Mouse (Mus musculus) hindbrain, embryonic 13.5 days (tissue): ENCODE data around the gene Tmem170. TPM values are rescaled to one million over a fixed set of nuclear protein-coding genes. Genes with fewer than 3 reads are reported as not detected.

ENCODE experiments used
- ATAC-seq: fragments of 200-750 bp; cut with Nextera tagmentation; 2 replicates; pipeline ENCODE4 v1.8.0; 2017; ENCODE audit warnings: moderate TSS enrichment; ENCODE audit not compliant: low FRiP score
- H3K27ac ChIP-seq: fragments of 300-500 bp; sonication (generic); 2 replicates; pipeline ENCODE4 v1.5.1; 2015; ENCODE audit warnings: inconsistent platforms, mild to moderate bottlenecking, moderate library complexity
- H3K27me3 ChIP-seq: fragments of 300-500 bp; sonication (generic); 2 replicates; pipeline ENCODE4 v1.6.1; 2015; ENCODE audit warnings: mild to moderate bottlenecking, inconsistent platforms
- H3K36me3 ChIP-seq: fragments of 300-500 bp; sonication (generic); 2 replicates; pipeline ENCODE4 v1.6.1; 2015; ENCODE audit warnings: mild to moderate bottlenecking, inconsistent platforms
- H3K4me1 ChIP-seq: fragments of 300-500 bp; sonication (generic); replicated peaks from 2 replicates; pipeline ENCODE4 v1.6.1; 2015; ENCODE audit warnings: inconsistent platforms
- H3K4me2 ChIP-seq: fragments of 300-500 bp; sonication (generic); 2 replicates; pipeline ENCODE4 v1.6.1; 2015; ENCODE audit warnings: inconsistent platforms, mild to moderate bottlenecking, moderate library complexity
- H3K4me3 ChIP-seq: fragments of 300-500 bp; sonication (generic); 2 replicates; pipeline ENCODE4 v1.5.1; 2015; ENCODE audit warnings: mild to moderate bottlenecking, inconsistent platforms
- H3K9ac ChIP-seq: fragments of 300-500 bp; sonication (generic); 2 replicates; pipeline ENCODE4 v1.6.1; 2015; ENCODE audit warnings: mild to moderate bottlenecking, inconsistent platforms
- H3K9me3 ChIP-seq: fragments of 300-500 bp; sonication (generic); 2 replicates; pipeline ENCODE4 v1.6.1; 2016; ENCODE audit warnings: inconsistent platforms
- WGBS: fragments of 180-500 bp; shearing (Covaris S2); methylation state at CpG from one replicate; pipeline ENCODE4 v1.1.7; 2015; 5-methylcytosine and 5-hydroxymethylcytosine counted together
- polyA plus RNA-seq: library from polyadenylated mRNA; unstranded; fragments of >200 nt; fragmentation: Nextera tagmentation; extraction: Ambion mirVana; gene quantifications from 2 replicates; pipeline ENCODE4 v1.2.1, GENCODE M21; 2015

Tmem170 gene
- polyA plus RNA-seq, 1 experiment from 2014 or later = 5.9 TPM

GRCm38 (mm10) chr8:111828595-111828994, 48.0 kb downstream of the Tmem170 start:
- H3K27ac ChIP-seq = no peak overlapping the region
- no peaks in the 10 kb centered on the region for H3K27me3 ChIP-seq
- no peak for ATAC-seq
- H3K4me3 ChIP-seq = no peak overlapping the region
- no peaks in the 10 kb centered on the region for H3K4me1 ChIP-seq
- no peaks in the 10 kb centered on the region for H3K9me3 ChIP-seq
- H3K9ac ChIP-seq = no peak overlapping the region
- 90% methylated on average over 6 of the region's 6 CpGs for WGBS
- H3K36me3 ChIP-seq = peaks cover 54% of the 10 kb centered on the region
- no peak overlapping the region for H3K4me2 ChIP-seq

- H3K9me3 ChIP-seq = no peaks in the 10 kb centered on the region
- 70% methylated on average over 6 of the region's 6 CpGs for WGBS
- H3K4me3 ChIP-seq = no peak overlapping the region
- no peak for ATAC-seq
- H3K9ac ChIP-seq = no peak overlapping the region
- H3K36me3 ChIP-seq = peaks cover 64% of the 10 kb centered on the region
- no peaks in the 10 kb centered on the region for H3K4me1 ChIP-seq
- H3K27ac ChIP-seq = no peak overlapping the region
- H3K4me2 ChIP-seq = no peak overlapping the region
- no peaks in the 10 kb centered on the region for H3K27me3 ChIP-seq
Measured at GRCm38 (mm10) chr8:111825219-111825618, 51.3 kb downstream of the Tmem170 start.

GRCm38 (mm10) chr8:111824334-111824733, 52.2 kb downstream of the Tmem170 start:
- Histone ChIP-seq H3K4me3 (no peak overlapping the region), H3K4me2 (no peak overlapping the region), H3K4me1 (no peaks in the 10 kb centered on the region), H3K27me3 (no peaks in the 10 kb centered on the region), H3K27ac (no peak overlapping the region), H3K9ac (no peak overlapping the region), H3K36me3 (peaks cover 65% of the 10 kb centered on the region), H3K9me3 (no peaks in the 10 kb centered on the region)
- no peak for ATAC-seq
- 99% methylated on average over 5 of the region's 5 CpGs for WGBS

GRCm38 (mm10) chr8:111821199-111821598, 55.4 kb downstream of the Tmem170 start:
- Histone ChIP-seq H3K27me3 (no peaks in the 10 kb centered on the region), H3K4me3 (no peak overlapping the region), H3K27ac (no peak overlapping the region), H3K9ac (no peak overlapping the region), H3K4me1 (no peaks in the 10 kb centered on the region), H3K9me3 (no peaks in the 10 kb centered on the region), H3K36me3 (peaks cover 49% of the 10 kb centered on the region), H3K4me2 (no peak overlapping the region)
- WGBS = 86% methylated on average over 10 of the region's 10 CpGs
- ATAC-seq = no peak

- Histone ChIP-seq H3K4me1 (no peaks in the 10 kb centered on the region), H3K9ac (no peak overlapping the region), H3K27ac (no peak overlapping the region), H3K4me3 (no peak overlapping the region), H3K36me3 (peaks cover 51% of the 10 kb centered on the region), H3K4me2 (no peak overlapping the region), H3K27me3 (no peaks in the 10 kb centered on the region), H3K9me3 (no peaks in the 10 kb centered on the region)
- ATAC-seq = no peak
- WGBS = 88% methylated on average over 4 of the region's 4 CpGs
Measured at GRCm38 (mm10) chr8:111820691-111821090, 55.9 kb downstream of the Tmem170 start.

- H3K27ac ChIP-seq = 0 out of 2 replicates have a peak overlapping the region, but pooled peaks have one; percentile 50
- peaks cover 52% of the 10 kb centered on the region for H3K36me3 ChIP-seq
- H3K27me3 ChIP-seq = no peaks in the 10 kb centered on the region
- ATAC-seq = no peak
- no peaks in the 10 kb centered on the region for H3K9me3 ChIP-seq
- H3K4me1 ChIP-seq = no peaks in the 10 kb centered on the region
- H3K9ac ChIP-seq = no peak overlapping the region
- 77% methylated on average over 12 of the region's 12 CpGs for WGBS
- no peak overlapping the region for H3K4me3 ChIP-seq
- no peak overlapping the region for H3K4me2 ChIP-seq
Measured at GRCm38 (mm10) chr8:111820018-111820417, 56.5 kb downstream of the Tmem170 start.

GRCm38 (mm10) chr8:111818556-111818955, 58.0 kb downstream of the Tmem170 start:
- H3K27ac ChIP-seq = no peak overlapping the region
- ATAC-seq = no peak
- no peak overlapping the region for H3K4me2 ChIP-seq
- H3K9me3 ChIP-seq = no peaks in the 10 kb centered on the region
- H3K36me3 ChIP-seq = peaks cover 47% of the 10 kb centered on the region
- no peak overlapping the region for H3K4me3 ChIP-seq
- 99% methylated on average over 3 of the region's 3 CpGs for WGBS
- H3K27me3 ChIP-seq = no peaks in the 10 kb centered on the region
- H3K9ac ChIP-seq = no peak overlapping the region
- no peaks in the 10 kb centered on the region for H3K4me1 ChIP-seq

- Histone ChIP-seq H3K4me2 (no peak overlapping the region), H3K27ac (no peak overlapping the region), H3K9ac (no peak overlapping the region), H3K9me3 (no peaks in the 10 kb centered on the region), H3K4me3 (no peak overlapping the region), H3K4me1 (peaks cover 16% of the 10 kb centered on the region; the same call in 1 of the 2 replicates), H3K27me3 (no peaks in the 10 kb centered on the region), H3K36me3 (peaks cover 16% of the 10 kb centered on the region)
- 94% methylated on average over 4 of the region's 4 CpGs for WGBS
- no peak for ATAC-seq
Measured at GRCm38 (mm10) chr8:111815078-111815477, 61.5 kb downstream of the Tmem170 start.

- H3K4me1 ChIP-seq = peaks cover 21% of the 10 kb centered on the region; the same call in 1 of the 2 replicates
- no peaks in the 10 kb centered on the region for H3K27me3 ChIP-seq
- H3K4me2 ChIP-seq = no peak overlapping the region
- H3K9ac ChIP-seq = no peak overlapping the region
- H3K27ac ChIP-seq = no peak overlapping the region
- WGBS = 97% methylated on average over 9 of the region's 9 CpGs
- no peak for ATAC-seq
- no peak overlapping the region for H3K4me3 ChIP-seq
- peaks cover 11% of the 10 kb centered on the region; the same call in 1 of the 2 replicates for H3K36me3 ChIP-seq
- H3K9me3 ChIP-seq = no peaks in the 10 kb centered on the region
Measured at GRCm38 (mm10) chr8:111813818-111814217, 62.7 kb downstream of the Tmem170 start.

Other genes with a start within 250 kb of the Tmem170 start
- 0.52 and 0.53 TPM in 2 replicates for gene Ldhd, start 246.4 kb downstream of the Tmem170 start, polyA plus RNA-seq
- gene Zfp1, start 233.3 kb downstream of the Tmem170 start, polyA plus RNA-seq = 27.6 and 28.1 TPM in 2 replicates
- gene Ctrb1, start 185.7 kb downstream of the Tmem170 start, polyA plus RNA-seq = 3.1 TPM in 1 of 2 replicates, not detected in the other
- gene Bcar1, start 132.9 kb downstream of the Tmem170 start, polyA plus RNA-seq = 55.4 and 55.6 TPM in 2 replicates
- 196 and 199 TPM in 2 replicates for gene Cfdp1, start 22.5 kb downstream of the Tmem170 start, polyA plus RNA-seq
- gene Chst5, start 33.7 kb upstream of the Tmem170 start, polyA plus RNA-seq = 4.7 and 4.9 TPM in 2 replicates
- gene Tmem231, start 57.1 kb upstream of the Tmem170 start, polyA plus RNA-seq = 16.8 and 17.6 TPM in 2 replicates
- gene Gabarapl2, start 64.0 kb upstream of the Tmem170 start, polyA plus RNA-seq = 472 and 492 TPM in 2 replicates
- gene Adat1, start 115.6 kb upstream of the Tmem170 start, polyA plus RNA-seq = 8.1 and 8.5 TPM in 2 replicates
- gene Kars, start 134.6 kb upstream of the Tmem170 start, polyA plus RNA-seq = 171 and 172 TPM in 2 replicates
- 56.4 and 58.0 TPM in 2 replicates for gene Terf2ip, start 134.6 kb upstream of the Tmem170 start, polyA plus RNA-seq
- 0.54 and 0.82 TPM in 2 replicates for gene Gm6793, start 138.3 kb upstream of the Tmem170 start, polyA plus RNA-seq